Mouse (Mus musculus): ENCODE data around the gene Serpina3c.
"Not testable (repeated sequence)": the region's sequence is repeated elsewhere in the genome, so short reads cannot be mapped to it uniquely, and the experiment has no call there.

The Serpina3c gene

GRCm38 (mm10) chr12:104153656-104154055 is at the start of gene Serpina3c:
Serpina3c (minus strand) TSS chr12:104153870.
- no peak for DNase-seq

GRCm38 (mm10) chr12:104190852-104191251 is 37.2 kb upstream of the Serpina3c start:
- DNase-seq, result no peak

GRCm38 (mm10) chr12:104189246-104189645 is 35.6 kb upstream of the Serpina3c start:
- DNase-seq, result no peak

GRCm38 (mm10) chr12:104186041-104186581 is 32.4 kb upstream of the Serpina3c start:
- no peak for DNase-seq

GRCm38 (mm10) chr12:104185046-104185445 is 31.4 kb upstream of the Serpina3c start:
- DNase-seq, result no peak

GRCm38 (mm10) chr12:104178987-104179386 is 25.3 kb upstream of the Serpina3c start:
- DNase-seq, result no peak

GRCm38 (mm10) chr12:104178577-104178976 is 24.9 kb upstream of the Serpina3c start:
- no peak for DNase-seq

GRCm38 (mm10) chr12:104175636-104176035 is 22.0 kb upstream of the Serpina3c start:
- DNase-seq, result no peak

- DNase-seq, result no peak
These were observed 21.1 kb upstream of the Serpina3c start for GRCm38 (mm10) chr12:104174747-104175146.

- no peak for DNase-seq
These were observed 527 bp downstream of the Serpina3c start for GRCm38 (mm10) chr12:104153041-104153645.

GRCm38 (mm10) chr12:104151989-104152388 is 1.7 kb downstream of the Serpina3c start:
- no peak for DNase-seq

GRCm38 (mm10) chr12:104145571-104145970 is 8.1 kb downstream of the Serpina3c start:
- DNase-seq, result no peak

- no peak for DNase-seq
These were observed 10.4 kb downstream of the Serpina3c start for GRCm38 (mm10) chr12:104143286-104143685.

GRCm38 (mm10) chr12:104142427-104142826 is 11.2 kb downstream of the Serpina3c start:
- DNase-seq, result no peak

GRCm38 (mm10) chr12:104141506-104141905 is 12.2 kb downstream of the Serpina3c start:
- DNase-seq, result no peak

- DNase-seq, result no peak
These were observed 13.0 kb downstream of the Serpina3c start for GRCm38 (mm10) chr12:104140543-104141103.

GRCm38 (mm10) chr12:104138216-104138615 is 15.5 kb downstream of the Serpina3c start:
- DNase-seq, result no peak

- DNase-seq, result no peak
These were observed 22.6 kb downstream of the Serpina3c start for GRCm38 (mm10) chr12:104131041-104131440.

- no peak for DNase-seq
These were observed 26.0 kb downstream of the Serpina3c start, which contains the start of gene Serpina3b for GRCm38 (mm10) chr12:104127696-104128095. Serpina3b (plus strand) TSS chr12:104127996.

- DNase-seq, result no peak
These were observed 28.6 kb downstream of the Serpina3c start for GRCm38 (mm10) chr12:104125021-104125560.

GRCm38 (mm10) chr12:104123996-104124395 is 29.7 kb downstream of the Serpina3c start:
- no peak for DNase-seq

- DNase-seq, result no peak
These were observed 30.6 kb downstream of the Serpina3c start for GRCm38 (mm10) chr12:104123097-104123496.

GRCm38 (mm10) chr12:104114921-104115579 is 38.6 kb downstream of the Serpina3c start:
- no peak for DNase-seq

- DNase-seq, result not testable (repeated sequence)
These were observed 41.3 kb downstream of the Serpina3c start, which contains the start of gene Serpina3a for GRCm38 (mm10) chr12:104112333-104112732. Serpina3a (plus strand) TSS chr12:104112724.

Data from cerebellum, adult 9-11 months (tissue).